Mouse (Mus musculus): ENCODE results near the gene Masp1. TPM values are rescaled to one million over a fixed set of nuclear protein-coding genes. Genes with fewer than 3 reads are reported as not detected.

Masp1 gene
- polyA plus RNA-seq, 1 experiment, result 16.4 TPM

GRCm38 (mm10) chr16:23517230-23517629 lies 3.4 kb downstream of the Masp1 start:
- no peak for TF ChIP-seq E2F4 (IDR thresholded peaks at IDR 0.05; ENCODE audit: insufficient read depth)
- TF ChIP-seq TCF3 (IDR thresholded peaks at IDR 0.05; ENCODE audit: insufficient read length, low read depth), result no peak
- TF ChIP-seq TCF12 (IDR thresholded peaks at IDR 0.05; ENCODE audit: insufficient read depth, poor library complexity, severe bottlenecking), result no peak
- TF ChIP-seq REST (IDR thresholded peaks at IDR 0.05; ENCODE audit: insufficient read depth, insufficient read length), result no peak
- no peak for TF ChIP-seq SRF (IDR thresholded peaks at IDR 0.05; ENCODE audit: control insufficient read depth, insufficient read length, low read depth)
- no peak for TF ChIP-seq MAX (IDR thresholded peaks at IDR 0.05; ENCODE audit: low read depth)
- no peak for TF ChIP-seq MYOD1 (IDR thresholded peaks at IDR 0.05; ENCODE audit: control insufficient read depth in 1 of 3, insufficient read length in 2 of 3, low read depth in 2 of 3)
- no peak overlapping the region for H3K4me2 ChIP-seq (ENCODE audit: low read depth)
- no peak overlapping the region for H3K4me3 ChIP-seq
- H3K79me2 ChIP-seq (ENCODE audit: control insufficient read depth, insufficient read depth), result no peaks in the 10 kb centered on the region
- H3K36me3 ChIP-seq (ENCODE audit: control insufficient read depth, insufficient read depth), result no peaks in the 10 kb centered on the region
- no peak overlapping the region for H3ac ChIP-seq (ENCODE audit: control insufficient read depth, insufficient read length)
- no peaks in the 10 kb centered on the region for H3K27me3 ChIP-seq (ENCODE audit: control insufficient read depth, insufficient read depth, insufficient read length)

DNA sequence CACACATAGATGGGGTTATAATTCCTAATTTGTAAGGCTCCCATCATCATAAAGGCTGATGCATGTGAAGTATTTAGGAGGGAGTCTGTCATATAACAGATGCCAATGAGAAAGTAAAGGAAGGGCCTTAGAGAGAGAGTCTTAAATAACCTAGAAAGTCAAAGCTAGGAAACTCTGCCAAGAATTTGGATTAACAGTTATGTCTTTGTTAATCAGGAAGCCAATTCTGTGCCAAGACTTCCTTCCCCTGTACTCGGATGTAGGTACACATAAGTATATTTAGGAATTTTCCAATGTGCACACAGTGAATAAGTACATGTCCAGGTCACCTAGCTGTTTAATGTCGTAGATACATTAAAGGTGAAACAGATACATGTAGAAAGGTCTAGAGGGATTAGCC lies 4.0 kb downstream of the Masp1 start:
- H3K36me3 ChIP-seq (ENCODE audit: control insufficient read depth, insufficient read depth), result no peaks in the 10 kb centered on the region
- H3K27me3 ChIP-seq (ENCODE audit: control insufficient read depth, insufficient read depth, insufficient read length), result no peaks in the 10 kb centered on the region
- H3K4me3 ChIP-seq, result no peak overlapping the region
- no peaks in the 10 kb centered on the region for H3K79me2 ChIP-seq (ENCODE audit: control insufficient read depth, insufficient read depth)
- no peak overlapping the region for H3K4me2 ChIP-seq (ENCODE audit: low read depth)
- TF ChIP-seq CEBPB (IDR thresholded peaks at IDR 0.05; ENCODE audit: insufficient read depth, poor library complexity, severe bottlenecking), result no peak
- TF ChIP-seq SRF (IDR thresholded peaks at IDR 0.05; ENCODE audit: control insufficient read depth, insufficient read length, low read depth), result no peak
- no peak for TF ChIP-seq POLR2AphosphoS2 (IDR thresholded peaks at IDR 0.05; ENCODE audit: insufficient read length, low read depth)
- TF ChIP-seq USF1 (IDR thresholded peaks at IDR 0.05; ENCODE audit: low read depth), result no peak
- TF ChIP-seq TCF12 (IDR thresholded peaks at IDR 0.05; ENCODE audit: insufficient read depth, poor library complexity, severe bottlenecking), result no peak
- no peak for TF ChIP-seq REST (IDR thresholded peaks at IDR 0.05; ENCODE audit: insufficient read depth, insufficient read length)
- TF ChIP-seq POLR2A (IDR thresholded peaks at IDR 0.05; ENCODE audit: insufficient read length, low read depth), result no peak
- TF ChIP-seq MAX (IDR thresholded peaks at IDR 0.05; ENCODE audit: low read depth), result no peak
- no peak for TF ChIP-seq MYOD1 (IDR thresholded peaks at IDR 0.05; ENCODE audit: control insufficient read depth in 1 of 3, insufficient read length in 2 of 3, low read depth in 2 of 3)
- no peak for TF ChIP-seq E2F4 (IDR thresholded peaks at IDR 0.05; ENCODE audit: insufficient read depth)
- no peak for TF ChIP-seq MYOG (IDR thresholded peaks at IDR 0.05; ENCODE audit: control insufficient read depth in 1 of 3, insufficient read depth in 1 of 3, insufficient read length in 2 of 3, low read depth in 2 of 3)
- TF ChIP-seq TCF3 (IDR thresholded peaks at IDR 0.05; ENCODE audit: insufficient read length, low read depth), result no peak
- H3ac ChIP-seq (ENCODE audit: control insufficient read depth, insufficient read length), result no peak overlapping the region

GRCm38 (mm10) chr16:23515766-23516165 lies 4.8 kb downstream of the Masp1 start:
- Histone ChIP-seq H3K36me3 (ENCODE audit: control insufficient read depth, insufficient read depth) (no peaks in the 10 kb centered on the region), H3K4me2 (ENCODE audit: low read depth) (no peak overlapping the region), H3K27me3 (ENCODE audit: control insufficient read depth, insufficient read depth, insufficient read length) (no peaks in the 10 kb centered on the region), H3K79me2 (ENCODE audit: control insufficient read depth, insufficient read depth) (no peaks in the 10 kb centered on the region), H3ac (ENCODE audit: control insufficient read depth, insufficient read length) (no peak overlapping the region), H3K4me3 (no peak overlapping the region)
- TF ChIP-seq E2F4 (IDR thresholded peaks at IDR 0.05; ENCODE audit: insufficient read depth) (no peak), SRF (IDR thresholded peaks at IDR 0.05; ENCODE audit: control insufficient read depth, insufficient read length, low read depth) (no peak), MYOG (IDR thresholded peaks at IDR 0.05; ENCODE audit: control insufficient read depth in 1 of 3, insufficient read depth in 1 of 3, insufficient read length in 2 of 3, low read depth in 2 of 3) (no peak), USF1 (IDR thresholded peaks at IDR 0.05; ENCODE audit: low read depth) (no peak), POLR2A (IDR thresholded peaks at IDR 0.05; ENCODE audit: insufficient read length, low read depth) (no peak), TCF12 (IDR thresholded peaks at IDR 0.05; ENCODE audit: insufficient read depth, poor library complexity, severe bottlenecking) (no peak), POLR2AphosphoS2 (IDR thresholded peaks at IDR 0.05; ENCODE audit: insufficient read length, low read depth) (no peak), TCF3 (IDR thresholded peaks at IDR 0.05; ENCODE audit: insufficient read length, low read depth) (no peak), MAX (IDR thresholded peaks at IDR 0.05; ENCODE audit: low read depth) (no peak), CEBPB (IDR thresholded peaks at IDR 0.05; ENCODE audit: insufficient read depth, poor library complexity, severe bottlenecking) (no peak), MYOD1 (IDR thresholded peaks at IDR 0.05; ENCODE audit: control insufficient read depth in 1 of 3, insufficient read length in 2 of 3, low read depth in 2 of 3) (no peak), REST (IDR thresholded peaks at IDR 0.05; ENCODE audit: insufficient read depth, insufficient read length) (no peak)

GRCm38 (mm10) chr16:23513401-23513800 lies 7.2 kb downstream of the Masp1 start:
- H3K27me3 ChIP-seq (ENCODE audit: control insufficient read depth, insufficient read depth, insufficient read length), result no peaks in the 10 kb centered on the region
- H3K79me2 ChIP-seq (ENCODE audit: control insufficient read depth, insufficient read depth), result no peaks in the 10 kb centered on the region
- no peak overlapping the region for H3ac ChIP-seq (ENCODE audit: control insufficient read depth, insufficient read length)
- no peak overlapping the region for H3K4me2 ChIP-seq (ENCODE audit: low read depth)
- H3K36me3 ChIP-seq (ENCODE audit: control insufficient read depth, insufficient read depth), result peaks cover 11% of the 10 kb centered on the region
- no peak overlapping the region for H3K4me3 ChIP-seq
- TF ChIP-seq MYOD1 (IDR thresholded peaks at IDR 0.05; ENCODE audit: control insufficient read depth in 1 of 3, insufficient read length in 2 of 3, low read depth in 2 of 3) (no peak), E2F4 (IDR thresholded peaks at IDR 0.05; ENCODE audit: insufficient read depth) (no peak), TCF3 (IDR thresholded peaks at IDR 0.05; ENCODE audit: insufficient read length, low read depth) (no peak), SRF (IDR thresholded peaks at IDR 0.05; ENCODE audit: control insufficient read depth, insufficient read length, low read depth) (no peak), TCF12 (IDR thresholded peaks at IDR 0.05; ENCODE audit: insufficient read depth, poor library complexity, severe bottlenecking) (no peak), MYOG (IDR thresholded peaks at IDR 0.05; ENCODE audit: control insufficient read depth in 1 of 3, insufficient read depth in 1 of 3, insufficient read length in 2 of 3, low read depth in 2 of 3) (no peak), POLR2A (IDR thresholded peaks at IDR 0.05; ENCODE audit: insufficient read length, low read depth) (no peak), REST (IDR thresholded peaks at IDR 0.05; ENCODE audit: insufficient read depth, insufficient read length) (no peak), POLR2AphosphoS2 (IDR thresholded peaks at IDR 0.05; ENCODE audit: insufficient read length, low read depth) (no peak), CEBPB (IDR thresholded peaks at IDR 0.05; ENCODE audit: insufficient read depth, poor library complexity, severe bottlenecking) (no peak), MAX (IDR thresholded peaks at IDR 0.05; ENCODE audit: low read depth) (no peak), USF1 (IDR thresholded peaks at IDR 0.05; ENCODE audit: low read depth) (no peak)
